Mouse (Mus musculus): ENCODE measurements at regions not wholly inside any gene's neighbourhood (a gene's known extent, or its start where the extent isn't known, plus 50 kb on each side); places are given as distances from the start of the nearest gene placed in this dataset.

- Histone ChIP-seq H3K9me3 (ENCODE audit: control insufficient read depth, low read length) (peaks cover 4% of the 10 kb centered on the region; the same call in 1 of the 2 replicates), H3K36me3 (ENCODE audit: control insufficient read depth, insufficient read depth, low read length) (no peaks in the 10 kb centered on the region), H3K9ac (ENCODE audit: low read depth, low read length, severe bottlenecking) (no peak overlapping the region), H3K27me3 (ENCODE audit: control insufficient read depth, insufficient read depth, low read length) (no peaks in the 10 kb centered on the region), H3K4me3 (replicated peaks; ENCODE audit: low read length) (no peak overlapping the region), H3K4me2 (replicated peaks; ENCODE audit: low read depth, low read length, severe bottlenecking) (no peak overlapping the region), H3K4me1 (ENCODE audit: control insufficient read depth, insufficient read depth, low read length) (peaks cover 40% of the 10 kb centered on the region), H3K27ac (replicated peaks; ENCODE audit: low read depth, low read length) (no peak overlapping the region)
- ATAC-seq (ENCODE audit: low FRiP score, low read depth) = no peak
- 74% methylated on average over 12 of the region's 12 CpGs for whole genome bisulfite sequencing
- DNase-seq (ENCODE audit: low spot score) = no peak
- no peak for TF ChIP-seq POLR2A (IDR thresholded peaks at IDR 0.05; ENCODE audit: borderline replicate concordance, extremely low read depth, insufficient read depth, insufficient read length)
These were observed 253.4 kb upstream of the Usp24 start for GRCm38 (mm10) chr4:106062651-106063050.

DNA sequence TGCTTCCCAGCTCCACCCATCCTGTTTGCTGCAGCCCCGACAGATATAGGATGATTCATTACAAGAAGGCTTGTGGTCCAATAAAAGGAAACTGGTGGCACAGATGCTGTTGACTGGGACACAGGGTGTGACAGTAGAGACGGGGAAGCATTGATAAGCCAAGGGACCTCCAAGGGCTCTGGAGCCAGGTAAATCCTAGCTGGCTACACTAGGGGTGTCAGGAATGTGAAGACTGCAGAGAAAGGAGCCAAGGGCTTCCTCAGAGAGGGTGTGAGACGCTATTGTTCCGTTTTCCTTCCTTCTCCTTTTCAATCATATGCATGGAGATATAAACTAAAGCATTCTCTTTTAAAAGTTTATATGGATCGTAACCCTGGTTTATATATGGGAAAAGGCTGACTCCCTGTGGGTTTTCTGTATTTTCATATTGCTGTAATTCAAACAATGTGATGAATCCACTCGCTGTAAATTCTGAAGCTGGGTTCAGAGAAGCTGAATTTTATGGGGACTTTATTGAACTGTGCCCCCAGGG, 252.1 kb upstream of the Usp24 start:
- 14% methylated on average over 6 of the region's 6 CpGs for WGBS
- no peak for TF ChIP-seq POLR2A (IDR thresholded peaks at IDR 0.05; ENCODE audit: borderline replicate concordance, extremely low read depth, insufficient read depth, insufficient read length)
- peak; percentile 75 for DNase-seq (ENCODE audit: low spot score)
- no peak overlapping the region for H3K4me3 ChIP-seq (replicated peaks; ENCODE audit: low read length)
- no peaks in the 10 kb centered on the region for H3K36me3 ChIP-seq (ENCODE audit: control insufficient read depth, insufficient read depth, low read length)
- H3K4me2 ChIP-seq (replicated peaks; ENCODE audit: low read depth, low read length, severe bottlenecking) = no peak overlapping the region
- H3K4me1 ChIP-seq (ENCODE audit: control insufficient read depth, insufficient read depth, low read length) = peaks cover 44% of the 10 kb centered on the region
- H3K9ac ChIP-seq (ENCODE audit: low read depth, low read length, severe bottlenecking) = no peak overlapping the region
- H3K27ac ChIP-seq (replicated peaks; ENCODE audit: low read depth, low read length) = 0 out of 2 replicates have a peak overlapping the region, but pooled peaks have one; percentile 45
- H3K27me3 ChIP-seq (ENCODE audit: control insufficient read depth, insufficient read depth, low read length) = no peaks in the 10 kb centered on the region
- H3K9me3 ChIP-seq (ENCODE audit: control insufficient read depth, low read length) = peaks cover 4% of the 10 kb centered on the region; the same call in 1 of the 2 replicates
- peak; percentile 63 for ATAC-seq (ENCODE audit: low FRiP score, low read depth)

- no peak for TF ChIP-seq POLR2A (IDR thresholded peaks at IDR 0.05; ENCODE audit: borderline replicate concordance, extremely low read depth, insufficient read depth, insufficient read length)
- Histone ChIP-seq H3K4me3 (replicated peaks; ENCODE audit: low read length) (no peak overlapping the region), H3K36me3 (ENCODE audit: control insufficient read depth, insufficient read depth, low read length) (no peaks in the 10 kb centered on the region), H3K9me3 (ENCODE audit: control insufficient read depth, low read length) (no peaks in the 10 kb centered on the region), H3K9ac (ENCODE audit: low read depth, low read length, severe bottlenecking) (no peak overlapping the region), H3K27me3 (ENCODE audit: control insufficient read depth, insufficient read depth, low read length) (no peaks in the 10 kb centered on the region), H3K4me2 (replicated peaks; ENCODE audit: low read depth, low read length, severe bottlenecking) (no peak overlapping the region), H3K27ac (replicated peaks; ENCODE audit: low read depth, low read length) (peak overlapping the region; percentile 6; the same call in 1 of the 2 replicates), H3K4me1 (ENCODE audit: control insufficient read depth, insufficient read depth, low read length) (peaks cover 44% of the 10 kb centered on the region)
- DNase-seq (ENCODE audit: low spot score) (peak; percentile 62), ATAC-seq (ENCODE audit: low FRiP score, low read depth) (no peak)
- WGBS = 34% methylated on average over 9 of the region's 9 CpGs
These were observed 249.0 kb upstream of the Usp24 start for GRCm38 (mm10) chr4:106067023-106067422.

- H3K4me2 ChIP-seq (replicated peaks; ENCODE audit: low read depth, low read length, severe bottlenecking) = no peak overlapping the region
- no peak overlapping the region for H3K4me3 ChIP-seq (replicated peaks; ENCODE audit: low read length)
- DNase-seq (ENCODE audit: low spot score) = no peak
These were observed 232.5 kb upstream of the Usp24 start for GRCm38 (mm10) chr4:106083546-106083945.

DNA sequence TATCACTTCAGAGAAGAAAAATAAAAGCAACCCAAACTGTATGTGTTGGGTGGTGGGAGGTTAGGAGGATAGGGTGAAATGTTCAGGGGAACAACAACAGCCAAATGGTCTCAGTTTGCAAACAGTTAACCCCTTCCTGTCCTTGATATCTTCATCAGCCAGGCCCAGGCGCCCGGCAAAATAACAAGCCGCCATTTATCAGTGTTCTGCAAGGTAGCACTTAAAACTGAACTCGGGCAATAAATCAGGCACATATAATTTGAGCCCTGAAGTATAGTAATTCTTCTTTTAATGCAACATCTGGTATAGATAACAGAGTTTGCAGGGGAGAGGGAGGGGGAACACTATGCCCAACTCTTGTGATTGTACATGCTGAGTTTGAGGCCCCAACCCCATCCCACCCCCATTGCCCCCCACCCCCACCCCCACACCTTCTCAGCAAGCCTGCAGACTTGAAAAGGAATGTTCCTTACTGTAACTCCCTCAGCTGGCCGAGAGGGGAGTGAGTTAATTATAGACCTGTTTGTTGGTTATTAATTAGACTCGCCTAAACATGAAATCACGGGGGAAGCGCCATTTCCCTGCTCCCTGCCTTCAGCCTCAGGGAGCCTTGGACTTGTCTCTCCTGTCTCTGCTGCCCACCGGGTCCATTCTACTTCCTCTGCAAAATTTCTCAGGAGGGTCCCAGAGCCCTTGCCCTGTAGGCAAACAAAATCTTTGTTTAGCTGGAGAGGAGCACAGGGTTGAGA, 223.9 kb upstream of the Usp24 start:
- no peaks in the 10 kb centered on the region for H3K9me3 ChIP-seq (ENCODE audit: control insufficient read depth, low read length)
- WGBS = 6% methylated on average over 9 of the region's 9 CpGs
- H3K4me1 ChIP-seq (ENCODE audit: control insufficient read depth, insufficient read depth, low read length) = peaks cover 23% of the 10 kb centered on the region
- H3K4me2 ChIP-seq (replicated peaks; ENCODE audit: low read depth, low read length, severe bottlenecking) = no peak overlapping the region
- no peak overlapping the region for H3K4me3 ChIP-seq (replicated peaks; ENCODE audit: low read length)
- ATAC-seq (ENCODE audit: low FRiP score, low read depth) (peak; percentile 81), DNase-seq (ENCODE audit: low spot score) (peak; percentile 64)
- no peaks in the 10 kb centered on the region for H3K36me3 ChIP-seq (ENCODE audit: control insufficient read depth, insufficient read depth, low read length)
- no peaks in the 10 kb centered on the region for H3K27me3 ChIP-seq (ENCODE audit: control insufficient read depth, insufficient read depth, low read length)
- H3K27ac ChIP-seq (replicated peaks; ENCODE audit: low read depth, low read length) = peak overlapping the region; percentile 40; the same call in 1 of the 2 replicates
- H3K9ac ChIP-seq (ENCODE audit: low read depth, low read length, severe bottlenecking) = no peak overlapping the region
- TF ChIP-seq POLR2A (IDR thresholded peaks at IDR 0.05; ENCODE audit: borderline replicate concordance, extremely low read depth, insufficient read depth, insufficient read length) = no peak

More at GRCm38 (mm10) chr4:106083546-106083945, 232.5 kb upstream of the Usp24 start:
- H3K27me3 ChIP-seq (ENCODE audit: control insufficient read depth, insufficient read depth, low read length) = no peaks in the 10 kb centered on the region
- TF ChIP-seq POLR2A (IDR thresholded peaks at IDR 0.05; ENCODE audit: borderline replicate concordance, extremely low read depth, insufficient read depth, insufficient read length) = no peak
- H3K4me1 ChIP-seq (ENCODE audit: control insufficient read depth, insufficient read depth, low read length) = no peaks in the 10 kb centered on the region
- H3K36me3 ChIP-seq (ENCODE audit: control insufficient read depth, insufficient read depth, low read length) = no peaks in the 10 kb centered on the region
- H3K27ac ChIP-seq (replicated peaks; ENCODE audit: low read depth, low read length) = no peak overlapping the region
- no peaks in the 10 kb centered on the region for H3K9me3 ChIP-seq (ENCODE audit: control insufficient read depth, low read length)
- H3K9ac ChIP-seq (ENCODE audit: low read depth, low read length, severe bottlenecking) = no peak overlapping the region
- ATAC-seq (ENCODE audit: low FRiP score, low read depth) = no peak
